Mouse (Mus musculus) cerebellum, adult 9-10 months (tissue): ENCODE results near the gene Slc30a5.
"Not testable (repeated sequence)": the region's sequence is repeated elsewhere in the genome, so short reads cannot be mapped to it uniquely, and the experiment has no call there.

Source experiments
- DNase-seq: peaks from one replicate; pipeline ENCODE4 v3.0.0; 2022

Gene Slc30a5

GRCm38 (mm10) chr13:100834777-100835176, 1.6 kb upstream of the Slc30a5 start:
- DNase-seq: peak; percentile 22

- DNase-seq: no peak
Observed at GRCm38 (mm10) chr13:100833640-100834002, 394 bp upstream of the Slc30a5 start.

- DNase-seq: peak; percentile 18
Observed at GRCm38 (mm10) chr13:100832188-100832587, 1.0 kb downstream of the Slc30a5 start.

- DNase-seq: no peak
Observed at GRCm38 (mm10) chr13:100831123-100831522, 2.1 kb downstream of the Slc30a5 start.

- DNase-seq: no peak
Observed at GRCm38 (mm10) chr13:100825627-100826410, 7.4 kb downstream of the Slc30a5 start.

GRCm38 (mm10) chr13:100824916-100825315, 8.3 kb downstream of the Slc30a5 start:
- DNase-seq: no peak

GRCm38 (mm10) chr13:100824306-100824705, 8.9 kb downstream of the Slc30a5 start:
- DNase-seq: no peak

GRCm38 (mm10) chr13:100823863-100824262, 9.4 kb downstream of the Slc30a5 start:
- no peak for DNase-seq

GRCm38 (mm10) chr13:100814451-100814850, 18.8 kb downstream of the Slc30a5 start:
- no peak for DNase-seq

- DNase-seq: no peak
Observed at GRCm38 (mm10) chr13:100805776-100806175, 27.5 kb downstream of the Slc30a5 start.

GRCm38 (mm10) chr13:100797171-100797570, 36.1 kb downstream of the Slc30a5 start:
- DNase-seq: no peak

GRCm38 (mm10) chr13:100789083-100789482, 44.1 kb downstream of the Slc30a5 start:
- DNase-seq: no peak

GRCm38 (mm10) chr13:100788057-100788456, 45.2 kb downstream of the Slc30a5 start:
- not testable (repeated sequence) for DNase-seq

GRCm38 (mm10) chr13:100787316-100788010, 45.8 kb downstream of the Slc30a5 start:
- no peak for DNase-seq

GRCm38 (mm10) chr13:100786414-100786867, 46.8 kb downstream of the Slc30a5 start, which contains the start of gene Ccnb1:
Ccnb1 (minus strand) TSS chr13:100786570.
- DNase-seq: peak; percentile 86

- no peak for DNase-seq
Observed at GRCm38 (mm10) chr13:100785806-100786413, 47.3 kb downstream of the Slc30a5 start.

GRCm38 (mm10) chr13:100777491-100777890, 55.7 kb downstream of the Slc30a5 start:
- no peak for DNase-seq

- no peak for DNase-seq
Observed at GRCm38 (mm10) chr13:100776710-100777109, 56.5 kb downstream of the Slc30a5 start.

GRCm38 (mm10) chr13:100776056-100776419, 57.2 kb downstream of the Slc30a5 start:
- DNase-seq: no peak

- DNase-seq: peak; percentile 71
Observed at GRCm38 (mm10) chr13:100775252-100776055, 57.8 kb downstream of the Slc30a5 start, which contains the start of gene Cenph. Cenph (minus strand) TSS chr13:100775899.

- DNase-seq: no peak
Observed at GRCm38 (mm10) chr13:100774704-100775103, 58.5 kb downstream of the Slc30a5 start.

GRCm38 (mm10) chr13:100755329-100755728, 77.9 kb downstream of the Slc30a5 start:
- DNase-seq: no peak

GRCm38 (mm10) chr13:100754186-100754585, 79.0 kb downstream of the Slc30a5 start:
- DNase-seq: no peak
